Mouse (Mus musculus): ENCODE data around the gene Rhox3h.
"Not testable (repeated sequence)": the region's sequence is repeated elsewhere in the genome, so short reads cannot be mapped to it uniquely, and the experiment has no call there.

The Rhox3h gene

GRCm38 (mm10) chrX:37668664-37669063 lies at the start of gene Rhox3h:
Rhox3h (minus strand) TSS chrX:37668764.
- not testable (repeated sequence) for DNase-seq

- peak; percentile 51 for DNase-seq
Observed at GRCm38 (mm10) chrX:37701821-37702387, 33.3 kb upstream of the Rhox3h start.

GRCm38 (mm10) chrX:37692261-37692660 lies 23.7 kb upstream of the Rhox3h start:
- no peak for DNase-seq

GRCm38 (mm10) chrX:37683031-37683715 lies 14.6 kb upstream of the Rhox3h start:
- DNase-seq, result no peak

DNA sequence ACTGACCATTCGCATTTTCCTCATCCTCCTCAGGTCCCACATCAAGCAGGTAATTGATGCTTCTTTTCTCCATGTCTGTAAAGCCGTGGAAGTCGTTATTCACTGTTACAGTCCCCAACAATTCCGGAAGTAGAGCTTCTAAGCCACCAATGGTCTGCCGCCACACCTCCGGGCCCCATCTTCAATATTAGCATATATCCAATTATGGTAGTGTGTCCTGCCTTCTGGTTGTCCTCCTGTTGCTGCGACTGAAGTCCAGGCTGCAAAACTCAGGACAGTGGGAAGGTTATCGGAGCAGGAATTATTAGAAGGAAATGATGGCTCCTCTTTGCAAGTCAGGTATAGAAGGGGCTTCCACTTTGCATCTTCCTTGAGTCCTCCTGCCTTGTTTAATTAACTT lies 4.6 kb upstream of the Rhox3h start, which contains the start of gene Rhox2h:
Gene Rhox2h, minus strand, starts transcription at position 101 of the 400 bp plus-strand sequence.
- DNase-seq, result not testable (repeated sequence)

- not testable (repeated sequence) for DNase-seq
Observed at GRCm38 (mm10) chrX:37651227-37651626, 17.3 kb downstream of the Rhox3h start, which contains the start of gene Rhox4g. Rhox4g (minus strand) TSS chrX:37651327.

GRCm38 (mm10) chrX:37643370-37643769 lies 25.2 kb downstream of the Rhox3h start, which contains the start of gene Rhox2g:
Rhox2g (minus strand) TSS chrX:37643470.
- not testable (repeated sequence) for DNase-seq

- DNase-seq, result not testable (repeated sequence)
Observed at GRCm38 (mm10) chrX:37628512-37628911, 40.1 kb downstream of the Rhox3h start, which contains the start of gene Rhox3g. Rhox3g (minus strand) TSS chrX:37628612.
